Mouse (Mus musculus): ENCODE measurements at regions not wholly inside any gene's neighbourhood (a gene's known extent, or its start where the extent isn't known, plus 50 kb on each side); places are given as distances from the start of the nearest gene placed in this dataset.
"Not testable (repeated sequence)": the region's sequence is repeated elsewhere in the genome, so short reads cannot be mapped to it uniquely, and the experiment has no call there.

DNA sequence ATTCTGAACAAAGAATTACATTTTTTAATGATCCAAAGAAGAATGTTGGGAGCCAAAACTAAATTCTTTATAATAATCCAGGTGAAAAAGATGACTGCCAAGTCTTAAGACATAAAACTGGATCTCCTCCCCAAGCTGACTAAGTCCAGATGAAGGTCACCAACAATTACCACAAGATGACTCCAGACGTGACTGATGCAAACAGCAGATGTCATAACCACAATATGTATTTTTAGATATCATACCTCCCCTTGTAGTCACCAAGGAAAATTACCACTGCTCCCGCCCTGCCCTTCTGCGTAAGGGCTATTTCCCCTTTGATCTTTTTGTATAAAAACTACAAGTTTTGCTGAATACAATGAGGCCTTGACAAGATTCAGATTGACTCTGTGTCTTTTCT, 1110.4 kb downstream of the Basp1 start:
- not testable (repeated sequence) for TF ChIP-seq CTCF (conservative IDR thresholded peaks at IDR 0.05; ENCODE audit: insufficient read depth, insufficient read length, low read depth, low read length); POLR2A (IDR thresholded peaks at IDR 0.05; ENCODE audit: low read depth, low read length)
